Mouse (Mus musculus) adrenal gland, postnatal 4 days (tissue): ENCODE measurements around the gene Mtrf1. TPM values are rescaled to one million over a fixed set of nuclear protein-coding genes. Genes with fewer than 3 reads are reported as not detected.
"Not testable (repeated sequence)": the region's sequence is repeated elsewhere in the genome, so short reads cannot be mapped to it uniquely, and the experiment has no call there.

Experiments
- DNase-seq, 2 experiments: peaks; one replicate each; pipeline ENCODE4 v3.0.0; 2021 to 2022; ENCODE audit warnings: low spot score in 2 of 2, mixed read lengths in 2 of 2
- long read RNA-seq, 2 experiments: library from polyadenylated mRNA; stranded (forward); transcript quantifications; one replicate each; pipeline ENCODE4 v2.0.0; 2021
- total RNA-seq, 2 experiments: library from RNA; stranded (reverse); gene quantifications; 2 replicates each; pipeline ENCODE4 v1.2.3; 2021

Mtrf1 gene
- 1 to 10 TPM; 9.1 to 9.9 TPM for total RNA-seq
- long read RNA-seq, experiment 1, transcript Mtrf1-201 (11 exons, 1,799 nt): major isoform, 11 of 15 reads
- long read RNA-seq, experiment 1, partial matches to known transcripts: 4 of 15 reads
- long read RNA-seq, experiment 1, other reads (novel, unspliced or antisense): 0 of 15 reads
- long read RNA-seq, experiment 2, transcript Mtrf1-201 (11 exons, 1,799 nt): major isoform, 13 of 16 reads
- long read RNA-seq, experiment 2, partial matches to known transcripts: 1 of 16 reads
- long read RNA-seq, experiment 2, other reads (novel, unspliced or antisense): 2 of 16 reads

DNA sequence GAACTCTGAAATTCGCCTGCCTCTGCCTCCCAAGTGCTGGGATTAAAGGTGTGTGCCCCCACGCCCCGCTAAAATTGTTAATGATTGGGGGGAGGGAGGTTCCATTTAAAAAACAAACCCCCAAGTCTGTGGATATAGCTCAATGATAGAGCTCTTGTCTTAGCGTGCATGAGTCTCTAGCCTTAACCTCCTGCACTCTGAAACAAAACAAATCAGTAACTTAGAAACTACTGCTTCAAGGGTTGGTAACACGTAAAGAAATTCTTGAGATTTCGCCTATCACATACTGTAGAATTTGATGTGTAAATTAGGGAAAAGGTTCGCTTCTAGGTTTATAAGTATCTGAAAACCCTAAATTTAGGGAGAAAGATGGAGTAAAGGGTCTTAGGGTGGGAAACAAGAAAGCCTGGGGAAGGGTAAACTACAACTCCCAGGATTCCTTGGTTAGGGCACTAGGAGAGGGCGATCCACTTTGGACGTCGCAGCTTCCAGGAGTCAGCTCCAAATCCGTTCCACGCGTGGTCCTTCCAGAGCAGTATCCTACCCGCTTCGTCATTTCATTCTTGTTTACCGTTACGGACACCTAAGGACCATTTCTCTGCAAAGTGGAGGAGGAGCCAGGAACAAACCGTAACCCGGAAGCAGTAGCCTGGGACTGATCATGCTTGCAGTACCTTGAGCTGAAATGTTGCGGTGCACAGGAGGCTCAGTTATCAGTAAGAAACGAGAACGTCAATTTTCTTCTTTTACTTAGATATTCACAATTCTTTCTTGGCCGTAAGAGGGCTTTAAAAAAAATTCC lies at the start of gene Mtrf1:
Gene Mtrf1, plus strand, starts transcription at position 452 of the 802 bp plus-strand sequence.
- peak in 1 of 2 experiments; percentile 35 for DNase-seq

DNA sequence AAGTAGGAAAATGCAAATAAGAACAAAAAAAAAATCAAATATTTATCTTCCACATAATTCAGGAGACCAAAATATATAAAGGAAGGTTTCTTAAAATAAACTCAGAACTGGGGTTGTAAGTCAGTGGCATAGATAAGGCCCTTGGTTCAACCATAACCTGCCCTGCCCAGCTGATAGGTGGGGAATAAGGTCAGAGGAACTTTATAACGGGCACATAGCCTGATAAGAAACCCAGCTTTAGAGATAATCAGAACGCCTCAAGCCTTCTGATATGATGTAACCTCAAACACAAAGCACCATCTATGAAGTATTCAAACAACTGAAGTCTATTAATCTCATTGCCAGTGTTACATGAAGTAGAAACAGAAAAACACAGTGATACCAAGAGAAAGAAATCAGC lies 39.5 kb upstream of the Mtrf1 start:
- no peak for DNase-seq

DNA sequence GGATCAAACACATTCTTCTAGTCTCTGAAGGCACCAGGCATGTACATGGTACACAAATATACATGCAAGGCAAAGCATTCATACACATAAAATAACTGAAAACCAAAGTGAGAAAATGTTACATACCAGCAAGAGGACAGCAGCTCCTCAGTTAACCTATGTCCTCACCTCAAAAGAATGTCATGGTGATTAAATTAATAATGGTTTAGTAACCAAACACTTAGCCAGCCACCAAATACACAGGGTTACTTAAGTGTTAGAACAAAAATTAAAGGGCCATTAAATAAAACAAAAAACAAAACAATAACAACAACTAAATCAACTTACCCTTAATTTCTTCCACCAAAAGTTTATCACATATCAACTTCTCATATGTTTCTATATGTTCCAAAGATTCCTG lies 20.5 kb upstream of the Mtrf1 start:
- DNase-seq: no peak

DNA sequence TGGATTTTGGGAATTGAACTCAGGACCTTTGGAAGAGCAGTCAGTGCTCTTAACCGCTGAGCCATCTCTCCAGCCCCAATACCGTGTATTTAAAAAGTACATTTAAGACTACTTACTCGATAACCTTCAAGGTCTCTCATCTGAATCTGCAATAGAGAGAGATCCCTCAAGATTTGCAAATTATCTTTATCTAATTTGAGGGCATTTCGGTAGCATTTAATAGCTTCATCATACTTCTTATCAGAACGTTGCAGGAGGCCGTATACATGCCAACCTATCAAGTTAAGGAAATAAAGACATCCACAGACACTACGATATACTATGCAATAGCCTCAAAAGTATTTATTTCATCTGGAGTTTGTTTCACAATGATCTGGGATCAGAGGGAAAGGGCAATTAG lies 14.5 kb upstream of the Mtrf1 start:
- DNase-seq: no peak

DNA sequence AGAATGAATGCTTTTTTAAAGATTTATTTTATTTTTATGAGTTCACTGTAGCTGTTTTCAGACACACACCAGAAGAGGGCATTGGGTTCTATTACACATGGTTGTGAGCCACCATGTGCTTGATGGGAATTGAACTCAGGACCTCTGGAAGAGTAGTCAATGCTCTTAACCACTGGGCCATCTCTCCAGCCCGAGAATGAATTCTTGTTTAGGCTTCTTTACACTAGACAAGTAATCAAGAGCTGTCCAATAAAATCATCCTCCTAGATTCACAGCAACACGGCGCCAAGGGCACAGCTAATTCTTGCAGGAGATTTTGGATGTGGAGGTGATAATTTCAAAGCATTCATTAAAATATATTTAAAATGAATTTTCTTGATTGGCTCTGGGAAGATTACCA lies 9.3 kb upstream of the Mtrf1 start:
- DNase-seq: no peak

DNA sequence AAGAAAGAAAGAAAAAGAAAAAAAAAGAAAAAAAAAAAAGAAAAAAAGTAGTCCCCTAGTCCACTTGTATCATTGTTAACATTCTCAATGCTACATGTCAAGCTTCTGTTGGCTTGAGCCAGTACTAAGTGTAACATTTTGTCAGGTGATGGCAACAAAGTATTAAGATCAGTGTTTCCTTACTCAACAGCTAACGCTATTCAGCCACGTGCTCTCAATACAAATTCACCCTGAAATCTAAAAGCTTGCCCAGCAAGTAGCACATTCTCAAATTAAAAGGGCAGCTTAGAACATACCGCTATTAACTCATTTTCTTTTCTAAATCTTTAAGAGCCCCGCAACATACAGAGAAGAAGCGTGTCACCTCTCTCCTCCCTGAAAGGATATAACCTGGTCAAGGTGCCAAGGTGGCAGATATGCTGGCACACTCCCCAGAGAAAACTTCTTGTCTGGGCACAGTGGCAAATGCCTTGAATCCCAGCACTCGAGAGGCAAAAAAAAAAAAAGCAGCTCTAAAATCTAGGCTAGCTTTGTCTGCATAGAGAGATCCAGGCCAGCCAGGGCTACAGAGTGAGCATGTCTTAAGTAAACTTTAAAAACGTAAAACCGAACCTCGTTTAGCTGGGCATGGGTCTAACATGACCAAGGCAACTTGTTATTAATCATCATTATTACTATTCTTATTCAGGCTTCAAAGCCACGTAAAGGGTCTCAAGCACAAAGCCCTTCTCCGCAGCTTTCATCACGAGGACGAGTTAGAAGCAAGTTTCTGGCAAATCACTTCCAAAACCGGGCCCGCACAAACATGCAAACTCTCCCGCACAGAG lies 7.9 kb upstream of the Mtrf1 start:
- no peak for DNase-seq

DNA sequence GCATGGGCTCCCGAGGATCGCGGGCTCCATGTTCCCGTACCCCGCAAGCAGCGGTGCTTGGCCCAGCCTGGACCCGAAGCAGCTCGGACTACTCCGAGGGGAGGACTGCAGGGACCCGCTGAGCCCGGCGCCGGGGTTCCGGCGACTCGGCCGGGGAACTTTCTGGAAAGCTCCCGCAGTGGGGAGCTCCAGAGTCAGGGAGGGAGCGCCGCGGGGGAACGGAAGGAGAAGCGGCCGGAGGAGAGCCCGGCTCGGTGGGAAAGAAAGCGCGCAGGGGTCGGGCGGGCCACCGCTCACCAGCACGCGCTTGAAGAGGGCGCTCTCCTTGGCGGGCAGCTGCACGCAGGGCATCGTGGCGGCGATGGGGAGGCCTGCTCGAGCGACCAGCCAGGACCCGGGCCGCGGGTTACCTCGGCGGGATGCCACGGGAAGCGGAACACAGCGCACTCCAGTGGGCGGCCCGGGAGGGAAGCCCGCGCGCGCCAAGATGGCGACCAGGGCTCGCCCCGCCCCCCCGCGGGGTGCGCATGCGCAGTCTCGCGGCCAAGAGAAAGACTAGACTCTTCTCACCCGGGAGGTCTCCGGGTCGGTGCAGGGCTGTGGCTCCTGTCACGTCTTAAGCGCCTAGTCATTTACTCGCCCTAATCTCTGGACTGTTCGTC lies 7.2 kb upstream of the Mtrf1 start, which contains the start of gene Naa16:
Gene Naa16, minus strand, starts transcription at position 514 of the 662 bp plus-strand sequence.
- peak; percentile 91 to 93 for DNase-seq

DNA sequence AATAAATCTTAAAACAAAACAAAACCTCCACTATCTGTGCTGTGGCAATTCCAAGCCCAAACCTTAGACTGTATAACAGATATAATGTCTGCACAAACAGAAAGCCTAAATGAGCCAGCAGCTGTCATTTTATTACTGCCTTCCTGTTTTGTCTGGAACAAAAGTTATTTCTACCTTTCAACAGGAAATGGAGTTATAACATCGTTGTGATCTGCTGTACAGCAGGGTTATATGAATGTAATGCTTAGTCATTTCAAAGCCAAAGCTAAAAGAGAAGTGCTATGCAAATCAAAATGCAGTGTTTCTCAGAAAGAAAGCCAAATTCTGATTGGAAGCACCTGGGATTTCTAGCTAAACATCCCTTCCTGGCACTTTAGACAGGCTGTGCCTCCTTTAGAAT lies 4.3 kb upstream of the Mtrf1 start:
- no peak for DNase-seq

DNA sequence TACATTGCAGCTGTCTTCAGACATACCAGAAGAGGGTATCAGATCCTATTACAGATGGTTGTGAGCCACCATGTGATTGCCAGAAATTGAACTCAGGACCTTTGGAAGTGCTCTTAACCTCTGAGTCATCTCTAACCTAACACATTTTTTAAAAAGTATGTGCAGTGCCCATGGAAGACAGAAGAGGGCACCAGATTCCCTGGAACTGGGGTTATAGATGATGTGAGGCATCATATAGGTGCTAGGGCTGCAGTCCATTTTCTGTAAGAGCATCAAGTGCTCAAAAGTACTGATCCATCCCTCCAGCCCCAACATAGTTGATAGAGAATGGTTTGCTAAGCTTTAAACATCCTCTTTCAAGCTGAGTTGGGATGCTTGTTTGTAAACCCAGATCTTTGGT lies 3.0 kb upstream of the Mtrf1 start:
- no peak for DNase-seq

DNA sequence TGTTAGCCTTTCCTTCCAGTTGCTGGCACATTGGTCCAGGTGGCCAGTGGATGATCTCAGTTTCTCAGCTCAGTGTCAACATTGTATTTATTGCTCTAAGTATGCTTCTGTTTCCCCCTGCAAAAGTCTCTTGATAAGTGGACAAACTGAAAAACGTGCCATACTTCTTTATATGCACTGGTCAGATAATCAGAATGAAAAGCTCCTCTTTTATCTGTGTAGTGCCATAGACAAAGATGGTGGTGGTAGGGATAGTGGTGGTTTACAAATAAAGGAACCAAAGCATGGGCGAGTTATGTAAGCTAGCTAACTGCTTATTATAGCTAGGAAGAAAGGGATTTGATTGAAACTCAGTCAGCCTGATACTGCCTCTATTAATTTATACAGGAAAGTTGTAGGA lies 10.1 kb downstream of the Mtrf1 start:
- no peak for DNase-seq

DNA sequence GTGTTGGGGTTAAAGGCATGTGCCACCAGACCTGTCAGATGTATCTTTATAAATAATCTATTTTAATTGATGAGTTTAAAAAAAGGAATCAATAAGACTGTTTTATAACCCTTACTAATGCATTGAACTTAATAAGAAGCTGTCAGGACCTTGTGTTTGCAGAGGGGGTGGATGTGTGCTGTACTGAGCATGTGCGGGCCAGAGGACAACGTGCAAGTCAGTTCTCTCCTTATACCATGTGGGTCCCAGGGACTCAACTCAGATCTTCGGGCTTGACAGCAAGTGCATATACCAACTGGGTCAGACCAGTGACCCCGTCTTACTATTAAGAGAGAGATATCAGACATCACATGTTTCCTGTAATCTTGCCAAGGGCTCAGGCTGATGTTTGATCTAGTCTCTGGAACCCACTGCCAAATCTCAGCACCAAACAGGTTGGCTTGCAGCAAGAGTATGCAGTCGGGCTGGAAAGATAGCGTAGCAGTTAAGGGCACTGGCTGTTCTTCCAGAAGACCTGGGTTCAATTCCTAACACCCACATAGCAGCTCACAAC lies 11.8 kb downstream of the Mtrf1 start:
- no peak for DNase-seq

DNA sequence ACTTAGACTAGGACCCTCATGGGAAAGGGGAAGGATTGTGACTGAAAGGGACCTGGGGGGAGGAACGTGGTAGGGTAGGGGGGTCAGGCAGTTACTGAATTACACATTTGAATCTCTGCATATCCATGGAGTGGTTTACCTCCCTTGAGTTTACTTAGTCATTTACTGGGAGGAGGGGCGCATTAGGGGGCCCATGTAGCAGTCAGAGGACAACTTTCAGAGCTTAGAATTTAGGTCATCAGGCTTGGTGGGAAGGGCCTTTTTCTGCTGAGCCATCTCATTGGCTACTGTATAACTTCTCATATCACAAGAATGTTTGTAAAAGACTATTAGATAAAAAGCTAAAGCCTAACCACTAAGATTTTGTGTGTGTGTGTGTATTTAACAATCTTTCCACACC lies 13.1 kb downstream of the Mtrf1 start:
- DNase-seq: no peak

DNA sequence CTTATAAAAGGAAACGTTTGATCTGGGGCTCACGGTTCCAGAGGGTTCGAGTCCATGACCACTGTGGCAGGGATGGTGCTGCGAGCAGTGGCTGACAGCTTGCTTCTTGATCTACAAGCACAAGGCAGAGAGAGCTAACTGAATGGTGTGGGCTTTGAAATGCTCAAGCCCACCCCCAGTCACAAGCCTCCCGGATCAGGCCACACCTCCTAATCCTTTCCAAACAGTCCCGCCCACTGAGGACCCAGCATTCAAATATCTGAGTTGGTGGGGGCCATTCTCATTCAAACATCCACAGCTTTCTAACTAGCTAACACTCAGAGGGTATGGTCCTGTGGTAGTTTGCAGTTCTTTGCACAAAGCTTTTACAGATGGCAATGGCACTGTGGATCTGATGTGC lies 15.5 kb downstream of the Mtrf1 start:
- DNase-seq: no peak

DNA sequence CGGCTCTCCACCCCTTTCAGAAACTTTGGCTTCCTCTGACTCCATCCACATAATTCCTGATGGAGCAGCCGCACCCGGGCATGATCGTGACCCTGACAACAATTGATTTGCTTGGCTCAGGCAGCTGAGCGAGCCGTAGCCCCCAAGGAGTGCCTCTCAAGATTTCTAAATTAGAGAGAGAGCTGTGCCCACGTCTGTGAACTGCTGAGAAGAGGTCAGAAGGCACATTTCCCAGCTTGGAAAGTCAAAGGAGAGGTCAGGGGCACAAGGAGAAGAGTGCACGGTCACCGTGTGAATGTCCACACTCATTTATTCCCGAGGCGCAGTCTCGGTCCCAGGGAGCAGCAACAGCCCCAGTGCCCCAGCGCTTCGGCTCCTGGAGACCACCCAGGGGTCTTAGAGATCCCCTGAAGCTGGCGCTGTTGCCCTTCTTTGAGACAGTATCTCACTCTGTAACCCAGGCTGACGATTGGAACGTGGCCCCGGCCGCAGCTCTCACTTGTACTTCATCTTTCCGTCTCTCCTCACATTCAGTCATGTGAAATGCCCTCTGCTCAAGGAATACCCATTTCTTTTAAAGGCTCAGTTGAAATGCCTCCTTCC lies 22.6 kb downstream of the Mtrf1 start:
- DNase-seq: no peak

DNA sequence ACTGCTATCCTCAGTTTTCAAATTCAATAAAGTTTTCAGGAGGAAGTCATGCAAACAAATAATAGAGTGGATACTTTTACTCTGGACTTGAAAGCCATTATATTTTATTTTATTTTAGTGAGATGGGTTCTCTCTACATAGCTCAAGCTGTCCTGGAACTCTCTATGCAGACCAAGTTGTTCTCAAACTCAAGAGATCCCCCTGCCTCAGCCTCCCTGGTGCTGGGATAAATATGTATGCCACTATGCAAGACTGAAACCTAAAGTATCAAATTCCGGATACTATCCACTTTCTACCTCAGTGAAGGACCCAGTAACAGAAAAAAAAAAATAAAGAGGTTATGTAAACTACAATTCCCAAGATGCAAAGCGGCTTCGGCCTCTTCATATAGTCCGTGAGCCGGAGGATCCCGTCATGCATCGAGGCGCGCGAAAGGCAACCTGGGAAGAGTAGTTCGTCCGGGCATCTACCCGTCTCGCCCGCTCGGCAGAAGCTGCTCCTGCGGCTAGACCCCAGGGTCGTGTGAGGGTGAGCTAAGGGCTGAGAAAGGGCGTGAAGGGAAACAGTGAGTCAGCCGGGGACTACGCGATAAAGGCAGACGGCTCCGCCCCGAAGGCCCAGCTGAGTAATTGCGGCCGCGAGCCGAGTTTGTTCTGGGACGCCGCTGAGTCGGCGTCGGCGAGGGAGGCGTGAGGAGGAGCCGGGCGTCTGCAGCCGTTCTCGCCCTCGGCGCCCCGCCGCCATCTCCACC lies 28.6 kb downstream of the Mtrf1 start, which contains the start of gene Kbtbd7:
Gene Kbtbd7, plus strand, starts transcription at position 533 of the 751 bp plus-strand sequence.
- peak; percentile 65 to 86 for DNase-seq

DNA sequence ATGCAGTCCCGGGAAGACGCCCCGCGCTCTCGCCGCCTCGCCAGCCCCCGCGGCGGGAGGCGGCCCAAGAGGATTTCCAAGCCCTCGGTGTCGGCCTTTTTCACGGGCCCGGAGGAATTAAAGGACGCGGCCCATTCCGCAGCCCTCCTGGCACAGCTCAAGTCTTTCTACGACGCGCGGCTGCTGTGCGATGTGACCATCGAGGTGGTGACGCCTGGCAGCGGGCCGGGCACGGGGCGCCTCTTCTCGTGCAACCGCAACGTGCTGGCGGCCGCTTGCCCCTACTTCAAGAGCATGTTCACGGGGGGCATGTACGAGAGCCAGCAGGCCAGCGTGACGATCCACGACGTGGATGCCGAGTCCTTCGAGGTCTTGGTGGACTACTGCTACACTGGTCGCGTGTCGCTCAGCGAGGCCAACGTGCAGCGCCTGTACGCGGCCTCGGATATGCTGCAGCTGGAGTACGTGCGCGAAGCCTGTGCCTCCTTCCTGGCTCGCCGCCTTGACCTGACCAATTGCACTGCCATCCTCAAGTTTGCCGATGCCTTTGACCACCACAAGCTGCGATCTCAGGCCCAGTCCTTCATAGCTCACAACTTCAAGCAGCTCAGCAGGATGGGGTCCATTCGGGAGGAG lies 29.3 kb downstream of the Mtrf1 start:
- DNase-seq: not testable (repeated sequence)

DNA sequence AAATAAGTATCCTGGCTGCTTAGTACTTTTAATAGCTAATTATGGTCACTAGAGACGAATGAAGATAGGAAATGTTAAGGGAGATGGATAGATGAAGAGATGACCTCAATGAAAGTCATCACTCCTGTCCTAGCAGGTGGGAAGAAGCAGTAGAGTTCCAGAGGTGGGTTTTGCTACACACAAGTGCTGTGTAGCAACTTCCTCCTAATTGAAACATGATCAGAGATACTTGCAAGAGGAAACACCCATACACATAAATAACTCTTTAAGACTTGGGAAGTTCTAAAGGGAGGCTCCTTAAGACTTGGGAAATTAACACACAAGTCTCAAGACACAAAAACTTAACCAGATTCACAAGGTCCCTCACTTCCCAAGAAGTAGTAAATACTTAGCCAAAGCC lies 36.5 kb downstream of the Mtrf1 start:
- DNase-seq: no peak

DNA sequence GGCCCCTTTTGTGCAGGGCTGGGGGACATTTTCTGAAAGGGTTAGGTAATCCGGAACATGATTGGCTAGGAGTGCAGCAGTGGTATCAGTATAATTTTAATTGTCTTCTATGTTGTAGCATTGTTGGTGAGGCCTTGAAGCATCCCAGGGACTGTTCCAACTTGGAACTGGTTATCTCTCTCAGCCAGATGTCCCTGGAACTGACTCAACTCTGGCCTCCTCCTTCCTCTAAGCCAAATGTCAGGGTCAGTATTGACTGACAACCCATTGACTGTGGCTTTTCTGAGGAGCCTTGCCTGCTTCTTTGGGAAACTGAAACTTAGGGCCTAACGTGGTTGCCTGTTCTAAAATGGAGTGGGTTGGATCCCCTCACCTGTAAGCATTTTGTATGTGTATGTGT lies 43.1 kb downstream of the Mtrf1 start:
- no peak for DNase-seq

DNA sequence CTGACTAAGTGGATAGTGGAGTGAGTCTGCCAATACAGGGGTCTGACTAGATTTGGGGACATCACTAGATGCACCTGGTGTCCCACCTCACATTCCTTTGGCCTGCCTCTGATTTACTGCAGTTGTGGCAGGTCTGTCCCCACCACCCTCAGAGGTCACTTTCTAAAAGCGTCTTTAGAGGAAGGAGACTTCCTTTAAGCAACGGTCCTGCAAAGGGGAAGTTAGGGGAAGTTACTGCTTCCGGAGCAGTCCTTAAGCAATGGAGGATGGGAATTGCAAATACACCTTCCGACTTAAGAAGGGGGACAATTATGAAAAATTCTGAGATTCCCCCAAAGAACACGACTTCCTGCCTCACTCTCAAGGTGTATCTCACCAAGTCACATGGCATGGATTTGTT lies 43.9 kb downstream of the Mtrf1 start:
- DNase-seq: no peak
